Mouse (Mus musculus): ENCODE data around the gene Prss36.

GRCm38 (mm10) chr7:127944614-127945013 is 1.9 kb downstream of the Prss36 start:
- TF ChIP-seq POLR2A (IDR thresholded peaks at IDR 0.05; ENCODE audit: insufficient read length, low read depth) (no peak), USF1 (IDR thresholded peaks at IDR 0.05; ENCODE audit: low read depth) (no peak), TCF3 (IDR thresholded peaks at IDR 0.05; ENCODE audit: insufficient read length, low read depth) (no peak)

Measured in myocyte (in vitro differentiated cells).